Mouse (Mus musculus): Measurements from ENCODE around the gene Fibp.

The Fibp gene

DNA sequence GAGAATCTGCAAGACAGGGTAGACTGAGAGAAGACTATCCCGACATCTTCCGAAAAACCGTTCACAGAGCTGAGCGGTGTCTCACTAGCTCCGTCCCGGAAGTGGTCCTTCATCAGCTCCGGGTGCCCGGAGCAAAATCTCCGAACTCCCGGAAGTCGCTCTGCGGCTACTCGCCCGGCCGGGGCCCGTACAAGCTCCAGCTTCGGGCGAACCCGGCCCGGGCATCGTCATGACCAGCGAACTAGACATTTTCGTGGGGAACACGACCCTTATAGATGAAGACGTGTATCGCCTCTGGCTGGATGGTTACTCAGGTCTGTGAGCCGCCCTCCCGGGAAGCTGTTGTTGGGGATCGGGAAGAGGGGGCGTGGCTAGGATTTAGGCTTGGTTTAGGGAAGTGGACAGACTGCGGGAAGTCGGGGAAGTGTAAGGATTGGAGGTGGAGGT, at the start of gene Fibp:
TSS of gene Fibp (plus strand) at position 151 of the 447 bp plus-strand sequence.
- peak; percentile 91 to 94 for DNase-seq

DNA sequence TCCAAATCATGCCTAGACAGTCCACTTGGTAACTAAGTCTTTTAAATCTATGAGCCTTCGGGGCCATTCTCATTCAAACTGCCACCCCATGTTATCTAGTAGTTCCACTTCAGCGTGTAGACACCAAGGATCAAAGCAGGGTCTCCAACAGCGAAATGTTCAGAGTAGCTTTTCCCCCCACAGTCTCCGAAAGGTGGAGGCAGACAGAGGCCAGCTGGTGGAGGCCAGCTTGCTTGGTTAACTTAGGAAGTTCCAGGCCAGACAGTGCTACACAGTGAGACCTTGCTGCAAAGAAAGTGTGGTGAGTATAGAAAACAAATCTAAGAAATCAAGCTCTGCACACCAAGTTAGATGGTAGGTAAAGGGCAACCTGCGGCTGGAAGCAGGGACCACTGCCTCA, 49.8 kb upstream of the Fibp start:
- DNase-seq = no peak

DNA sequence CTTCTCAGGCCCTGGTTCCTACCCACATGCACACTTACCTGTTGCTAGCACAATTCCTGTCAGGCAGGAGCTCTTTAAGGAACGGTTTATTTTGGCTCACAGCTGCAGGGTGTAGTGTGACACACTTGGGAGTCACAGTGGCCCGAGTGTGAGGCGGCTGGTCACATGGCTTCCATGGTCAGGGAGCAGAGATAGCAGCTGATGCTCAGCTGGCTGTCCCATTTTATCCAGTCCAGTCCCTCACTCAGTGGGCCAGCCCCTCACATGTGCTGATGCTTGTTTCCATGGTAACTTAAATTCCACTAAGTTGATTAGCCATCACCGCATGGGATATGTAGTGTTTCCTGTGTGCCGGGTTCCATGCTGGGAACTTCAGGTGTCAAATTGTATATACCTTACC, 48.5 kb upstream of the Fibp start:
- DNase-seq = no peak

- no peak for DNase-seq
Measured at GRCm38 (mm10) chr19:5413840-5414239, 46.6 kb upstream of the Fibp start.

GRCm38 (mm10) chr19:5414534-5414957, 45.9 kb upstream of the Fibp start:
- no peak for DNase-seq

DNA sequence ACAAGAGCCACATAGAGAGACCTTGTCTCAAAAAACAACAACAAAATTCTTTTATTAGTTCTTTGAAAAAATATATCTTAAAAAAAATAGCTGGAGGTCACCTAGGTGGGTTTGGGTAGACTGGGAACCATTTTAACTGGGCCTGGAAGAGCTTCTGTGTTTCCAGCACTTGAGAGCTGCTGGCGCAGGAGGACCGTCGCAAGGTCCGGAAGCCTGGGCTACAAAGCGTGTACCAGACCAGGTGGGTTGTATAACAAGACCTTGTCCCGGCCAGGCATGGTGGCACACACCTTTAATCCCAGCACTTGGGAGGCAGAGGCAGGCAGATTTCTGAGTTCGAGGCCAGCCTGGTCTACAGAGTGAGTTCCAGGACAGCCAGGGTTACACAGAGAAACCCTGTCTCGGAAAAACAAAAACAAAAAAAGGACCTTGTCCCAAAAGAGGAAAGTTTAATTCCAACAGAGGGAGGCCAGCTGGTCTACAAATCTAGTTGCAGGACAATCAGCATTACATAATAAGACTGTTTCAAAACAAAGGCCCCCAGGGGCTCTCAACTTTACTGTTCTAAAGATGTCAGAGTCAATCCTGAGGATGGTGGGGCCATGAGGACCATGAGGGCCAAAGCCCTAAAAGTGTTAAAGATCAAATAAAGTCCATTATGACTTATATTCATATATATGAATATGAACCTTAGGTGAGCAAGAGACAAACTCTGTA, 41.5 kb upstream of the Fibp start:
- no peak for DNase-seq

DNA sequence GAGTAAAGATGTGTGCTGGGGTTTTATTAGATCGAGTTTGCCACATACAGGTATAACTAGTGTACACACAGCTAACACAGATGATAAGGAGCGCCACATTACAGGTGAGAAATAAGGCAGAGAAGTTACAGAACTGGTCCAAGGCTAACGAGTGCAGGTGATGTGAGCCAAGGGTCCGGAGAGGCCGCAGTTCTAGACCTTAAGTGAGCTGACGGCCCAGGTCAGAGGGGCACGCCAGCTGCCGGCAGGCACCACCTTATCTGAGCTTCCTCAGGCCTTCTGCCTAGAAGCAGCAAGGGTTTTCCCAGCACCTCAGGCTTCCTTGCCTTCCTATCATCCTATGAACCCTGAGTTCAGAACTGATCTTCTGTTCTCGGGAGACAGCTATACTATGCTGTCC, 40.8 kb upstream of the Fibp start:
- no peak for DNase-seq

GRCm38 (mm10) chr19:5420579-5420978, 39.8 kb upstream of the Fibp start:
- DNase-seq = no peak

DNA sequence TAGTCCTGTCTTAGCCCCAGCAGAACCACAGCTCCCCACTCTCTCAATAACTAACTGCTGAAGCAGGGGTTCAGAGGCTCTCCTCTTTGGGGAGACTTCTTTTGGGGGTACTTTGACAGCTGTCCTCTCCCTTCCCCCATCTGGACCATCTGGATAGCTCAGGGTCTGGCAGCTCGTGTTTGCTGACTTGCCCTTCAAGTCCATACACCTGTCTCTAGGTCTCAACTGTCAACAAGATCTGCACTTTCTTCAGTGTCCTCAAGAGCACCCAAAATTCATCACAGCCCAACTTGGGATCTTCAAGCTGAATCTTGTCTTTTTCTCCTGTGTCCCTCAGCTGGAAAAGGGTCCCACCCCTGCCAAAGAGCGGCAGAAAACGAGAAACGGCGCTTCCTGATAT, 38.6 kb upstream of the Fibp start:
- no peak for DNase-seq

GRCm38 (mm10) chr19:5422267-5422666, 38.1 kb upstream of the Fibp start:
- DNase-seq = no peak

- DNase-seq = no peak
Measured at GRCm38 (mm10) chr19:5422895-5423443, 37.4 kb upstream of the Fibp start.

DNA sequence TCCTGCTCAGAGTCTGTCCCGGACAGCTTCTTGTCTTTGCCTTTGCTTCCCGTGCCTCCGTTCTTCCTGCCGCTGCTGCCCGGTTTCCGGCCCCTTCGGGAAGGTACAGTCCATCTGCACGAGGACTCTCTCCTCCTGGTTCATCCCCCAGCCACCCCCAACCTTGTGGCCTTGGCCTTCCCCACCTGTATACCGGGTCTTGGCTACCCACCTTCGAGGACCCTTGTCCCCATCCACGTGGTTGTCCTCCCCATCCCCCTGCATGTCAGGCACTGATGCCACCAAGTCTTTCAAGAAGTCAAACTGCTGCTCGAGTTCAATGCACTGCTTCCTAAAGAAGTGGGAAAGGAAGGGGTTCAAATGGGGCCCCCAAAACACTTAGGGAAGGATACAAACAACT, 36.9 kb upstream of the Fibp start:
- peak in 1 of 2 experiments; percentile 16 for DNase-seq

GRCm38 (mm10) chr19:5424092-5424781, 36.2 kb upstream of the Fibp start:
- DNase-seq = peak; percentile 85 to 90

DNA sequence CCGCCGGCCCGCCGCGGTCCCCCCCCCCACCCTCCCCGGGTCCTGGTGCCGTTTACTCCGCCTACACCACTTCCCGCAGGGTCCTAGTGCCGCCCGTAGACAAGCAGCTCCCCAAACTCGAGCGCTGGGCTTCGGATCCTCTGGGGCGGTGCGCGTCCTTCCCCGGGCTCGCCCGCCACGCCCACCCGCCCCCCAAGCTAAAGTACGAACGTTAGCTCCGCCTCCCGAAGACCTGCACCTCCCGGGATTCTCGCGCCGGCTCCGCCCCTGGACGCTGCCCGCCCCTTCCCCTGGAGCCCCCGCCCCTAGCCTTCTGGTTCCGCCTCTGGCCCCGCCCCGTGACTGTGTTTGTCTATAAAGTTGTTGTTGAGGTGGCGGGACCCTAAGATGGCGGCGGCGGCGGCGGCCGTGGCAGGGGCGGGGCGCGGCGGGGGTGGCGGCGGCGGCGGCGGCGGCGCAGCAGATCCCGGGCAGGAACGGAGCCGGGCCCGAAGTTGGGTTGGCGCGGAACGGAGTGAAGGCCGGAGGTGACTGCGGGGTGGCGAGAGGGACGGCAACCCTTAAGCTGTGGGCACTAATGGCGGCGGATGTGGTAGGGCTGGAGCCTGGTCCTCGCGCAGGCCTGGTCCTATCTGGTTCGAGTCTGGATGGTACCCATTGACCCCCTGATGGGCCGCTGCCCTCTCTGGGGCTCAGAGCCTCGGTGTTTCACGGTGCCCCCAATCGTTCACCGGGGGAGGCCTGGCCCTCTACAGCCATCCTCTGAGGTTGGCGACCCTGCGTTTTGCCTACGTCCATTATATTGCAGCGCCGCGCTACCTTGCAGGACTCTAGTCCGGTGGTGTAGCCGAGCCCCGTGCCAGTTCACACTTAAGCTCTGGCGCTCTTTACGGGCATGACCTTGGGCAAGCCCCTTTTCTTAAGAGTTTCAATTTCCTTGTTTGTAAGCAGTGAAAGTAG, 35.4 kb upstream of the Fibp start, which contains the start of the genes Drap1 and AI837181:
TSS of gene Drap1 (minus strand) at position 198 of the 960 bp plus-strand sequence.
TSS of gene AI837181 (plus strand) at position 363 of the 960 bp plus-strand sequence.
- DNase-seq = peak; percentile 97 to 99

DNA sequence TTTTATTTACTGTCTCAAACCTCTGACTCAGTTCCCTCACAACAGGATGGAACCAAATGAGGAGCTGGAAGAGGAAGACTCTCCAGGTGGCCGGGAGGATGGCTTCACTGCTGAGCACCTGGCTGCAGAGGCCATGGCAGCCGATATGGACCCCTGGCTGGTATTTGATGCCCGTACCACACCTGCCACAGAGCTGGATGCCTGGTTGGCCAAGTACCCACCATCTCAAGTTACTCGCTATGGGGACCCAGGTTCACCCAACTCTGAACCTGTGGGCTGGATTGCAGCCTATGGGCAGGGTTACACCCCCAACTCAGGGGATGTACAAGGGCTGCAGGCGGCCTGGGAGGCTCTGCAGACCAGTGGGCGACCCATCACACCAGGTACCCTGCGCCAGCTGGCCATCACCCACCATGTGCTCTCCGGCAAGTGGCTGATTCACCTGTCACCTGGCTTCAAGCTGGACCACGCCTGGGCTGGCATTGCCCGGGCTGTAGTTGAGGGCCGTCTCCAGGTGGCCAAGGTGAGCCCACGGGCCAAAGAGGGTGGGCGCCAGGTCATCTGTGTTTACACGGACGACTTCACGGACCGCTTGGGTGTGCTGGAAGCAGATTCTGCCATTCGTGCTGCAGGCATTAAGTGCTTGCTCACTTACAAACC, 34.4 kb upstream of the Fibp start:
- DNase-seq = peak in 1 of 2 experiments; percentile 11

DNA sequence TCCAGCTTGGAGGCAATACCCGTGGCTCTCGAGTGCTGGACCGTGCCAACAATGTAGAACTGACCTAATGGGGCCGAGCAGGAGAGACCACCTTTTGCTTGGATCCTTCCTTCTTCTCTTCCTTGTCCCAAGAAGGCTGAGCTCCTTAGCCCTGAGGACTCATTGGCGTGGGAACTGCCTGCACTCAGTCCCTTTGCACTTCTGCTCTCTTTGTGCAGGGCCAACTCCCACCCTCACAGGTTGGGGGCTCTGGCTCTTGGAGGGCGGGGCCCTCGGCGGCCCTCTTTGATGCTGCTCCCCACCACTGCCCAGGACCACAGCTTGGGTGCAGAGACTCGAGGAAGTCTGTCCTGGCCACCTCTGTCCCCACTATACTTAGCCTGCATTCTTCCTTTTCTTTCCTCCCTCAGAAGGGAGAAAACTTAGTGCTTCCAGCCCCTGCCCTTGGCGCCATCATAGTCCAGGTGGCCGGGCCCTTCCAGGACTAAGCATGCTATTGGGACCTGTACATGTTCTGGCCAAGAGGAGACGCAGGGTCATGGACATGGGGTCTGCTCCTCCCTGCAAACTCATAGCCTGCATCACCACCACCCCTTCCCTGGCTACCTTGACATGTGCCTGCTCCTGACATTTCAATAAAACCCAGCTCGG, 33.6 kb upstream of the Fibp start:
- no peak for DNase-seq

- peak; percentile 28 to 45 for DNase-seq
Measured at GRCm38 (mm10) chr19:5428083-5428482, 32.3 kb upstream of the Fibp start.

DNA sequence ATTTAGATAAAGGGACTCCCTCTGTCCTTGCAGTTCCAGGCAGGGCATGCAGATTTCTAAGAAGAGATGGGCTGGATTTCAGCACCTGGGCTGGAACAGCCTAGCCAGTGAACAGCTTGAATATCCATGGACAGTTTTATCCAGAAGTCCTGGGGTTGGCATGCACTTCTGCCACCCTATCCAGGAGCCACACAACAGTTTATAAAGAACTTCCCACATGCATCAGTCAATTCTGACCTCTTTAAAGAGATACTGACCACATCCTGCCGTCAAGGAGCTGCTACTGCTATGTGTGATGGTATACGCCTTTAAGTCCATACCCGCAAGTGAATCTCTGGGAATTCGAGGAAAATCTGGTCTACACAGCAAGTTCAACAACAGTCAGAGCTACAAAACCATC, 31.2 kb upstream of the Fibp start:
- DNase-seq = no peak

- peak; percentile 20 to 33 for DNase-seq
Measured at GRCm38 (mm10) chr19:5429806-5430205, 30.6 kb upstream of the Fibp start.

DNA sequence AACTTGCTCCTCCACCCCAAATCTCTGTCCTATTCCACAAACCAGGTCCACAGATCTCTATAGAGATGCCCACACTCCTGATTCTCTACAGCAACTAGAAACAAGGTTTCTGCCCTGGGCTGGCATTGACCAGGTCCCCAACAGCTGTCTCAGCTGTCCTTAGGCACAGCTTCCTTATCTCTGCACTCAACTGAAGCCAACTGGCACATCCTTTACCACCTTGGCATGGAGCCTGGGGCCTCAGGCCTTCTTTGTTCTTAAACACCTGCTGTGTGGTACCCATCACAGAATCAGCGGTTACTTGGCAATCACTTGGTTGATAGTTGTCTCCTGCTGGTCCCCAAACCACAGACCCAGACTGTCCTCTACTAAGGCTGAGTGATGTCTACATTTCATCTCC, 30.0 kb upstream of the Fibp start:
- no peak for DNase-seq

- DNase-seq = no peak
Measured at GRCm38 (mm10) chr19:5431911-5432464, 28.4 kb upstream of the Fibp start.
